Mouse (Mus musculus) cerebellum, adult 2 months (tissue): ENCODE data around the gene Kdelr2.

Experiments
- CTCF ChIP-seq: fragments of 200-500 bp; IDR thresholded peaks from 2 replicates; pipeline ENCODE4 v1.5.1; 2011; ENCODE audit warnings: low read depth, mild to moderate bottlenecking, control low read depth, low read length, moderate library complexity, borderline replicate concordance; ENCODE audit not compliant: insufficient read depth
- POLR2A ChIP-seq: fragments of 200-500 bp; IDR thresholded peaks from 2 replicates; pipeline ENCODE4 v1.6.1; 2011; ENCODE audit warnings: low read length, control low read depth, borderline replicate concordance; ENCODE audit not compliant: insufficient read depth

DNA sequence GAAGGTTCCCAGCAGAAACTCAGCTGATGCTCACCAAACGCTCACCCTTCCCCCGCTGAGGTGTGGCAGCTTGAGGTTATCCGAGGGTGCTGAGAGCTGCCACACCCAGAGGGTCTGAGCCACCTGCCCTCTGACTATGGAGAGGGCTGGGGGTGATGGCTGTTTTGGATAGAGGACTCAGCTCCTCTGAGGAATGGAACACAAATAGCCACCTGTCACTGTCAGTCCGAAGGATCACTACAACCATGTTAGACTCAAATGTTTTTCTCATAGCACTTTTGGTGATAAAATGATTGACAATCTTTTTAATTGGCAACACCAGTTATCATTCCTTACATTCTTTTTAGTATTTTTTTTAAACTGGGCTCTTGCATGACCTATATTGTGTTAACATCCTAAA is 17.8 kb downstream of the Kdelr2 start:
- TF ChIP-seq POLR2A: no peak
- TF ChIP-seq CTCF: no peak
